Mouse (Mus musculus) limb, embryonic 11.5 days (tissue): ENCODE results near the gene Fanci. TPM values are rescaled to one million over a fixed set of nuclear protein-coding genes. Genes with fewer than 3 reads are reported as not detected.

ENCODE experiments used
- ATAC-seq: fragments of 200-750 bp; cut with Nextera tagmentation; 2 replicates; pipeline ENCODE4 v1.8.0; 2017; ENCODE audit warnings: low read depth; ENCODE audit not compliant: insufficient number of reproducible peaks, low FRiP score, low TSS enrichment
- DNase-seq: peaks from one replicate; pipeline ENCODE4 v3.0.0-alpha.2; 2015; ENCODE audit warnings: low spot score
- H3K27ac ChIP-seq: fragments of 300-500 bp; sonication (generic); replicated peaks from 2 replicates; pipeline ENCODE4 v1.5.1; 2014; ENCODE audit warnings: low read depth, mild to moderate bottlenecking, low read length
- H3K27me3 ChIP-seq: fragments of 300-500 bp; sonication (generic); 2 replicates; pipeline ENCODE4 v1.6.1; 2014; ENCODE audit warnings: mild to moderate bottlenecking, low read length, mixed read lengths; ENCODE audit not compliant: control insufficient read depth, insufficient read depth
- H3K36me3 ChIP-seq: fragments of 300-500 bp; sonication (generic); 2 replicates; pipeline ENCODE4 v1.6.1; 2014; ENCODE audit warnings: mild to moderate bottlenecking, low read length, moderate library complexity, mixed read lengths; ENCODE audit not compliant: control insufficient read depth, insufficient read depth
- H3K4me1 ChIP-seq: fragments of 300-500 bp; sonication (generic); 2 replicates; pipeline ENCODE4 v1.6.1; 2014; ENCODE audit warnings: low read length, mixed read lengths; ENCODE audit not compliant: control insufficient read depth, insufficient read depth
- H3K4me2 ChIP-seq: fragments of 300-500 bp; sonication (generic); 2 replicates; pipeline ENCODE4 v1.6.1; 2014; ENCODE audit warnings: low read depth, mild to moderate bottlenecking, moderate library complexity; ENCODE audit not compliant: severe bottlenecking
- H3K4me3 ChIP-seq: fragments of 300-500 bp; sonication (generic); 2 replicates; pipeline ENCODE4 v1.5.1; 2014; ENCODE audit warnings: low read depth, low read length
- H3K9ac ChIP-seq: fragments of 300-500 bp; sonication (generic); 2 replicates; pipeline ENCODE4 v1.6.1; 2014; ENCODE audit warnings: mild to moderate bottlenecking, low read length
- H3K9me3 ChIP-seq: fragments of 300-500 bp; sonication (generic); 2 replicates; pipeline ENCODE4 v1.6.1; 2016; ENCODE audit warnings: low read length; ENCODE audit not compliant: control insufficient read depth
- WGBS: fragments of 180-500 bp; shearing (Covaris S2); extraction: QIAGEN DNeasy Blood & Tissue Kit; methylation state at CpG from one replicate; pipeline ENCODE4 v1.1.7; 2014; 5-methylcytosine and 5-hydroxymethylcytosine counted together
- polyA plus RNA-seq: library from polyadenylated mRNA; unstranded; fragments of >200 nt; fragmentation: Nextera tagmentation; extraction: Ambion mirVana; gene quantifications from 2 replicates; pipeline ENCODE4 v1.2.1, GENCODE M21; 2014

Fanci gene
- polyA plus RNA-seq, 1 experiment from 2014 or later: 17.7 TPM

DNA sequence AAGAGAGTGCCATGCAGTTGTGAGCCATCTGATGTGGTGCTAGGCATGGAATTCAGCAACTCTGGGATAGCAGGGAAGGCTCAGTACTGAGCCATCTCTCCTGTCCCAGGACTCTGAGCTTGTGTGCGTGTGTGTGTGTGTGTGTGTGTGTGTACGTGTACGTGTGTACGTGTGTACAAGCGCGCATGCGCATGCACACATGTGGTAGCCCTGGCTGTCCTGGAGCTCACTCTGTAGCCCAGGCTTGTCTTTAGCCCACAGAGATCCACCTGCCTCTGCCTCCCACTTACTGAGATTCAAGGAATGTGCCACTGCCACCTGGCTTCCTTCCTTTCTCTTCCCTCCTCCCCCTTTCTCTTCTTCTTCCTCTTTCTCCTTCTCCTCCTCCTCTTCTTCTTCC, 2.2 kb downstream of the Fanci start:
- ATAC-seq: no peak
- H3K9me3 ChIP-seq: no peaks in the 10 kb centered on the region
- H3K4me1 ChIP-seq: no peaks in the 10 kb centered on the region; the same call in 1 of the 2 replicates
- 95% methylated on average over 7 of the region's 7 CpGs for WGBS
- no peak overlapping the region for H3K4me2 ChIP-seq
- H3K4me3 ChIP-seq: no peak overlapping the region
- DNase-seq: no peak
- H3K27ac ChIP-seq: no peak overlapping the region
- H3K36me3 ChIP-seq: no peaks in the 10 kb centered on the region
- H3K9ac ChIP-seq: no peak overlapping the region
- no peaks in the 10 kb centered on the region for H3K27me3 ChIP-seq

GRCm38 (mm10) chr7:79394666-79395065, 2.9 kb downstream of the Fanci start:
- Histone ChIP-seq H3K27me3 (no peaks in the 10 kb centered on the region), H3K27ac (no peak overlapping the region), H3K4me3 (no peak overlapping the region), H3K9ac (no peak overlapping the region), H3K36me3 (no peaks in the 10 kb centered on the region), H3K9me3 (no peaks in the 10 kb centered on the region), H3K4me1 (no peaks in the 10 kb centered on the region; the same call in 1 of the 2 replicates), H3K4me2 (no peak overlapping the region)
- WGBS: 78% methylated on average over 7 of the region's 7 CpGs
- DNase-seq: no peak
- no peak for ATAC-seq

DNA sequence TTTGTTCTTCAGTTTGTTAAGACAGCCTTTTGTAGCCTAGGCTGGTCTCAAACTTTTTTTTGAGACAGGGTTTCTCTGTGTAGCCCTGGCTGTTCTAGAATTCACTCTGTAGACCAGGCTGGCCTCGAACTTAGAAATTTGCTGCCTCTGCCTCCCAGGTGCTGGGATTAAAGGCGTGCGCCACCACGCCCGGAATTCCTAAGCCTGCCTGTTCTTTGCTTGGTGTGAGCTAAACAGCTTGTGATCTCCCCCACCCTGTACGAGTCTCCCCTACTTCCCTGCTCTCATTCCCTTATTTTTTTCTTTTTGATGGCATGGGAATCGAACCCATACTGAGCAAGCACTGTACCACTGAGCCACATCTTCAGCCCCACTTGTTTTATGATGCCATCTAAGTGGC, 3.5 kb downstream of the Fanci start:
- no peaks in the 10 kb centered on the region for H3K27me3 ChIP-seq
- H3K9ac ChIP-seq: no peak overlapping the region
- H3K27ac ChIP-seq: no peak overlapping the region
- H3K36me3 ChIP-seq: no peaks in the 10 kb centered on the region
- no peak overlapping the region for H3K4me2 ChIP-seq
- no peak overlapping the region for H3K4me3 ChIP-seq
- WGBS: 89% methylated on average over 7 of the region's 7 CpGs
- H3K9me3 ChIP-seq: no peaks in the 10 kb centered on the region
- ATAC-seq: no peak
- no peak for DNase-seq
- no peaks in the 10 kb centered on the region; the same call in 1 of the 2 replicates for H3K4me1 ChIP-seq

DNA sequence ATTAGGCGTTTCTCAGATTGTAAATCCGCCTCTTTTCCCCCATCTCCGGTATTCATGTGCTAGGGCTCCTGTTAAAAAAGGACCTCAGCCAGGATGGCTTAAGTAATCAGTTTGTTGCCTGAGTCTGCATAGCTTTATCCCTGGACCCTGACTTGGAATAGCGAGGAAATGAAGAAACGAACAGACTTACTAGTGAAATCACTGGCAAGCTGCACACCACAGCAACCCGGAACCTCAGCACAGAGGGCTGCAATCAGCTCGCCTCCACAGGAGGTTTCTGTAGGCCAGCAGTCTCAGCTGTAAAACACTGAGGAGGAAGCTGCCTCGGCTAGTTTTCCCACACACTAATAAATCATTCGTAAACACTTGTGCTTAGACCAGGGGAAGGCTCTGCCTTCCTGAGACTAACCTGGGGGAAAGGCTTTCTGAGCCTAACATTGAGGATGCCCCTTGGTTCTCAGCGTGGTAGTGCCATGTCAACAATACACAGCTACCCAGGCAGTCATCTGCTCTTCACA, 5.8 kb downstream of the Fanci start:
- Histone ChIP-seq H3K27ac (no peak overlapping the region), H3K4me1 (no peaks in the 10 kb centered on the region; the same call in 1 of the 2 replicates), H3K36me3 (no peaks in the 10 kb centered on the region), H3K4me2 (no peak overlapping the region), H3K9me3 (no peaks in the 10 kb centered on the region), H3K27me3 (no peaks in the 10 kb centered on the region), H3K4me3 (no peak overlapping the region), H3K9ac (no peak overlapping the region)
- no peak for DNase-seq
- WGBS: 51% methylated on average over 10 of the region's 10 CpGs
- no peak for ATAC-seq

DNA sequence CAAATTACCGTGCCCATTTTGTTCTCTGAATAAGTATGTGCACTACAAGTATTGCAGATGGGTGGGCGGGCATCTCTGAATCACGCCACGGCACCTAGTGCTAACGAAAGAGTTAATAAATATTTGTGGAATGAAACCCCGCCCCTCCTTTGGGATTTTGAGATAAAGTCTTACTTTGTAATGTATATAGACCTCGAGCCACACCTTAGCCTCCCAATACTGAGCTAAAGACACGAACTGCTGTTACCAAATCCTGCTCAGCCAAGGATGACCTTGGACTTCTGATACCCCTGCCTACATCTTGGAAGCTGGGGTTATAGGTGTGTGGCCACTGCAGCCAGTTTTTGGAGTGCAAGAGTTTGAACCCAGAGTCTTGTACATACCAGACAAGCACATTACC, 6.7 kb downstream of the Fanci start:
- Histone ChIP-seq H3K36me3 (no peaks in the 10 kb centered on the region), H3K4me2 (no peak overlapping the region), H3K27me3 (no peaks in the 10 kb centered on the region), H3K4me3 (no peak overlapping the region), H3K4me1 (no peaks in the 10 kb centered on the region), H3K9me3 (no peaks in the 10 kb centered on the region), H3K9ac (no peak overlapping the region), H3K27ac (no peak overlapping the region)
- DNase-seq: no peak
- whole genome bisulfite sequencing: 85% methylated on average over 8 of the region's 8 CpGs
- ATAC-seq: no peak

DNA sequence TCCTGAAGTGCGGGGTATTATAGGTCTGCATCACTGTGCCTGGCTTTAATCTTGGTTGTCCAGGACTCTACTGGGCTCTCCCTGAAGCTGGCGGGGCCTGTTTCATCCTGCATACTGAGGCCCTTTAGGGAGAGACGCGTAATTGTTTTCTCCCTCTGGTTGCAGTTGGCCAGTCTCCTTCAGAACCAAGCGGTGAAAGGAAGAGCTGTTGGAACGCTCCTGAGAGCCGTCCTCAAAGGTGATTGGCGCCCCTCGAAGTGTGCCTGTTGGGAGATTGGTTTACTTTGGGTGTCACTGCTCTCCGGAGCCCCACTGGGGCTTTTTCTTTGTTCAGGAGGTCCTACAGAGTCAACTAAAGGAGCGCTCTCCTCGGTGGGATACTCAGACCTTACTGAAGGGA, 7.2 kb downstream of the Fanci start:
- H3K9me3 ChIP-seq: no peaks in the 10 kb centered on the region
- no peak overlapping the region for H3K4me3 ChIP-seq
- DNase-seq: no peak
- H3K9ac ChIP-seq: no peak overlapping the region
- no peak for ATAC-seq
- H3K4me1 ChIP-seq: no peaks in the 10 kb centered on the region
- H3K27me3 ChIP-seq: no peaks in the 10 kb centered on the region
- no peak overlapping the region for H3K27ac ChIP-seq
- H3K36me3 ChIP-seq: no peaks in the 10 kb centered on the region
- 84% methylated on average over 12 of the region's 12 CpGs for WGBS
- no peak overlapping the region for H3K4me2 ChIP-seq

GRCm38 (mm10) chr7:79400296-79400695, 8.6 kb downstream of the Fanci start:
- Histone ChIP-seq H3K9ac (no peak overlapping the region), H3K4me1 (no peaks in the 10 kb centered on the region), H3K36me3 (no peaks in the 10 kb centered on the region), H3K9me3 (no peaks in the 10 kb centered on the region), H3K4me3 (no peak overlapping the region), H3K27ac (no peak overlapping the region), H3K27me3 (no peaks in the 10 kb centered on the region), H3K4me2 (no peak overlapping the region)
- ATAC-seq (no peak), DNase-seq (no peak)
- 90% methylated on average over 3 of the region's 3 CpGs for WGBS

DNA sequence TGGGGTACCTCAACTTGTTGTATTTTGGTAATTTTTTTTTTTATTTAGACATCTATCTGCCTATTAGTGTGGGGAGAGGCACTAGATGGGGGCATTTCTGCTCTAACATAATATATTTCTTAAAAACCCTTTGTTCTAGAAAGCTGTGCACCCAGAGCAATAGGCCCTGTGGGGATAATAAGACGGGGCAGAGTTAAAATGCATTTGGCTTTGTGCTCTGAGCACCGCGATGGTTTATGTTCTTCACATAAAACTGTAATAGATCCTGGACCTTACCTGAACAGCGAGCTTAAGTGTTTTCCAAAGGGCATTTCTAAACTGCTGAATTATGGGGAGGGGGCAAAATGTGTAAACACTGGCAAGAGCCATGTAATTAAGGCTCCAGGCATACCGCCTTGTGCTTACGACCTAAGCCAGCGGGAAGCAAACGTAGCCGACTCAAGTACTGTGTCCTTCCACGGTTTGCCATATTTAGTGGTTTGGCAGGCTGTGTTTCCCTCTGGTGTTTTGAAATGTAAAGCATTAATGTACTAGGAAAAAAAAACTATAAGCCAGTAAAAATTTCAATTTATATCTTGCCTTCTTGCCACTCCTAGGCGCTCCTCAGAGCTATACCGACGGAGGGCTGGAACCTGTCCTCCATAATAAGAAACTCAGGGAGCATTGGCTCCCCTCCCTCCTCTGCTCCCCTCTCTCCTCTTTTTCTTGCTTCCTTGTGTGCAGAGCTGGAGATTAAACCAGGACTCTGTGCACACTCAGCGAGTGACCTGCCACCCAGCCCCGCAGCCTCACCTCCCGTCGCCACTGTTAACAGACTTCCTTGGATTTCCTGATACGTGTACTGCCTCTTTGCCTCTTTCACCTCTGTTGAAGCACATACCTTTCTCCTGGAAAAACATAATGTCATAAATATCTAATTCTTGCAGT, 23.0 kb downstream of the Fanci start:
- Histone ChIP-seq H3K27me3 (no peaks in the 10 kb centered on the region), H3K4me3 (no peak overlapping the region), H3K9ac (no peak overlapping the region), H3K9me3 (no peaks in the 10 kb centered on the region), H3K4me2 (no peak overlapping the region), H3K36me3 (no peaks in the 10 kb centered on the region; the same call in 1 of the 2 replicates), H3K4me1 (0 out of 2 replicates have a peak, but pooled peaks cover 3% of the 10 kb centered on the region), H3K27ac (peak overlapping the region; percentile 42; the same call in 1 of the 2 replicates)
- 62% methylated on average over 18 of the region's 18 CpGs for whole genome bisulfite sequencing
- ATAC-seq (no peak), DNase-seq (peak; percentile 26)
